Mouse (Mus musculus) lung, embryonic 15.5 days (tissue): Measurements from ENCODE around the gene Nt5c3. TPM values are rescaled to one million over a fixed set of nuclear protein-coding genes. Genes with fewer than 3 reads are reported as not detected.

Experiments used
- ATAC-seq: fragments of 200-750 bp; cut with Nextera tagmentation; 2 replicates; pipeline ENCODE4 v1.8.0; 2017; ENCODE audit warnings: moderate number of reproducible peaks, borderline replicate concordance; ENCODE audit not compliant: low FRiP score, low TSS enrichment; ENCODE audit errors: extremely low read depth
- H3K27ac ChIP-seq: fragments of 300-500 bp; sonication (generic); 2 replicates; pipeline ENCODE4 v1.5.1; 2015; ENCODE audit warnings: moderate library complexity, mild to moderate bottlenecking, inconsistent platforms
- H3K27me3 ChIP-seq: fragments of 300-500 bp; sonication (generic); 2 replicates; pipeline ENCODE4 v1.6.1; 2015; ENCODE audit warnings: inconsistent platforms
- H3K36me3 ChIP-seq: fragments of 300-500 bp; sonication (generic); 2 replicates; pipeline ENCODE4 v1.6.1; 2015; ENCODE audit warnings: inconsistent platforms
- H3K4me1 ChIP-seq: fragments of 300-500 bp; sonication (generic); 2 replicates; pipeline ENCODE4 v1.6.1; 2015; ENCODE audit warnings: inconsistent platforms
- H3K4me2 ChIP-seq: fragments of 300-500 bp; sonication (generic); 2 replicates; pipeline ENCODE4 v1.6.1; 2015; ENCODE audit warnings: inconsistent platforms, mild to moderate bottlenecking, moderate library complexity
- H3K4me3 ChIP-seq: fragments of 300-500 bp; sonication (generic); 2 replicates; pipeline ENCODE4 v1.5.1; 2015; ENCODE audit warnings: mild to moderate bottlenecking, inconsistent platforms
- H3K9ac ChIP-seq: fragments of 300-500 bp; sonication (generic); 2 replicates; pipeline ENCODE4 v1.6.1; 2015; ENCODE audit warnings: inconsistent platforms
- H3K9me3 ChIP-seq: fragments of 300-500 bp; sonication (generic); 2 replicates; pipeline ENCODE4 v1.6.1; 2016; ENCODE audit warnings: inconsistent platforms
- WGBS: fragments of 180-500 bp; shearing (Covaris S2); methylation state at CpG from one replicate; pipeline ENCODE4 v1.1.7; 2015; 5-methylcytosine and 5-hydroxymethylcytosine counted together
- polyA plus RNA-seq: library from polyadenylated mRNA; unstranded; fragments of >200 nt; fragmentation: Nextera tagmentation; extraction: Ambion mirVana; gene quantifications from 2 replicates; pipeline ENCODE4 v1.2.1, GENCODE M21; 2015

Nt5c3 gene
- polyA plus RNA-seq, 1 experiment from 2014 or later = 60.9 TPM

GRCm38 (mm10) chr6:56832407-56832796, 91.3 kb downstream of the Nt5c3 start:
- H3K36me3 ChIP-seq = peaks cover 9% of the 10 kb centered on the region; the same call in 1 of the 2 replicates
- H3K27me3 ChIP-seq = no peaks in the 10 kb centered on the region
- peak overlapping the region; percentile 75 for H3K4me2 ChIP-seq
- ATAC-seq = peak; percentile 3; the same call in 1 of the 2 replicates
- peaks cover 17% of the 10 kb centered on the region for H3K4me1 ChIP-seq
- 2% methylated on average over 15 of the region's 15 CpGs for WGBS
- H3K9ac ChIP-seq = peak overlapping the region; percentile 88
- peak overlapping the region; percentile 82 for H3K4me3 ChIP-seq
- H3K9me3 ChIP-seq = no peaks in the 10 kb centered on the region
- peak overlapping the region; percentile 92 for H3K27ac ChIP-seq

Other genes starting within 250 kb of the Nt5c3 start
- gene Lsm5, start 219.2 kb downstream of the Nt5c3 start, polyA plus RNA-seq = 123 and 133 TPM in 2 replicates
- 10.1 and 11.5 TPM in 2 replicates for gene Avl9, start 209.0 kb downstream of the Nt5c3 start, polyA plus RNA-seq
- gene Kbtbd2, start 126.1 kb downstream of the Nt5c3 start, polyA plus RNA-seq = 30.6 and 31.6 TPM in 2 replicates
- 193 and 196 TPM in 2 replicates for gene Fkbp9, start 91.9 kb downstream of the Nt5c3 start, polyA plus RNA-seq
- gene Vmn1r4, start 83 bp upstream of the Nt5c3 start, polyA plus RNA-seq = 0.23 and 0.32 TPM in 2 replicates
- gene Vmn1r5, start 46.3 kb upstream of the Nt5c3 start, polyA plus RNA-seq = not detected in 2 replicates
- not detected in 2 replicates for gene Vmn1r6, start 73.3 kb upstream of the Nt5c3 start, polyA plus RNA-seq
- gene Vmn1r7, start 101.4 kb upstream of the Nt5c3 start, polyA plus RNA-seq = not detected in 2 replicates
- gene Vmn1r8, start 108.4 kb upstream of the Nt5c3 start, polyA plus RNA-seq = not detected in 2 replicates
- gene Vmn1r9, start 142.9 kb upstream of the Nt5c3 start, polyA plus RNA-seq = not detected in 2 replicates
- gene Vmn1r10, start 185.5 kb upstream of the Nt5c3 start, polyA plus RNA-seq = not detected in 2 replicates
- gene Vmn1r11, start 209.5 kb upstream of the Nt5c3 start, polyA plus RNA-seq = not detected in 2 replicates
- gene Vmn1r12, start 233.0 kb upstream of the Nt5c3 start, polyA plus RNA-seq = not detected in 2 replicates